Mouse (Mus musculus) forelimb bud, embryonic 11.5 days (tissue): ENCODE data around the gene Ranbp1.

ENCODE experiments used
- DNase-seq: peaks from one replicate; pipeline ENCODE4 v3.0.0-alpha.2; 2012; ENCODE audit warnings: low read depth, low spot score

Ranbp1 gene

GRCm38 (mm10) chr16:18234671-18235388 is 13.7 kb downstream of the Ranbp1 start, which contains the start of gene Zdhhc8:
Gene Zdhhc8, minus strand, starts transcription at chr16:18235136.
- no peak for DNase-seq

- no peak for DNase-seq
These were observed 14.4 kb downstream of the Ranbp1 start for GRCm38 (mm10) chr16:18233919-18234670.

- DNase-seq = no peak
These were observed 15.1 kb downstream of the Ranbp1 start for GRCm38 (mm10) chr16:18233451-18233850.

GRCm38 (mm10) chr16:18231451-18231850 is 17.1 kb downstream of the Ranbp1 start:
- DNase-seq = no peak

- DNase-seq = no peak
These were observed 17.5 kb downstream of the Ranbp1 start for GRCm38 (mm10) chr16:18231047-18231446.

GRCm38 (mm10) chr16:18230617-18231016 is 17.9 kb downstream of the Ranbp1 start:
- DNase-seq = no peak

GRCm38 (mm10) chr16:18229622-18230021 is 18.9 kb downstream of the Ranbp1 start:
- no peak for DNase-seq

GRCm38 (mm10) chr16:18228856-18229255 is 19.7 kb downstream of the Ranbp1 start:
- no peak for DNase-seq

GRCm38 (mm10) chr16:18227897-18228422 is 20.6 kb downstream of the Ranbp1 start:
- no peak for DNase-seq

- no peak for DNase-seq
These were observed 21.3 kb downstream of the Ranbp1 start for GRCm38 (mm10) chr16:18227187-18227586.

GRCm38 (mm10) chr16:18222188-18222587 is 26.3 kb downstream of the Ranbp1 start:
- no peak for DNase-seq

GRCm38 (mm10) chr16:18221543-18221898 is 27.0 kb downstream of the Ranbp1 start:
- no peak for DNase-seq

- DNase-seq = no peak
These were observed 27.5 kb downstream of the Ranbp1 start for GRCm38 (mm10) chr16:18220856-18221542.

GRCm38 (mm10) chr16:18220001-18220400 is 28.5 kb downstream of the Ranbp1 start:
- peak; percentile 36 for DNase-seq

GRCm38 (mm10) chr16:18218580-18218996 is 29.9 kb downstream of the Ranbp1 start:
- no peak for DNase-seq

GRCm38 (mm10) chr16:18217579-18217978 is 31.0 kb downstream of the Ranbp1 start, which contains the start of gene Ccdc188:
Gene Ccdc188, plus strand, starts transcription at chr16:18217879.
- DNase-seq = no peak

GRCm38 (mm10) chr16:18214858-18215257 is 33.7 kb downstream of the Ranbp1 start:
- no peak for DNase-seq

GRCm38 (mm10) chr16:18213689-18214088 is 34.8 kb downstream of the Ranbp1 start:
- peak; percentile 75 for DNase-seq

- DNase-seq = peak; percentile 87
These were observed 36.9 kb downstream of the Ranbp1 start for GRCm38 (mm10) chr16:18211417-18212171.

GRCm38 (mm10) chr16:18210701-18211416 is 37.7 kb downstream of the Ranbp1 start:
- DNase-seq = peak; percentile 69
